In the genomic region with DNA sequence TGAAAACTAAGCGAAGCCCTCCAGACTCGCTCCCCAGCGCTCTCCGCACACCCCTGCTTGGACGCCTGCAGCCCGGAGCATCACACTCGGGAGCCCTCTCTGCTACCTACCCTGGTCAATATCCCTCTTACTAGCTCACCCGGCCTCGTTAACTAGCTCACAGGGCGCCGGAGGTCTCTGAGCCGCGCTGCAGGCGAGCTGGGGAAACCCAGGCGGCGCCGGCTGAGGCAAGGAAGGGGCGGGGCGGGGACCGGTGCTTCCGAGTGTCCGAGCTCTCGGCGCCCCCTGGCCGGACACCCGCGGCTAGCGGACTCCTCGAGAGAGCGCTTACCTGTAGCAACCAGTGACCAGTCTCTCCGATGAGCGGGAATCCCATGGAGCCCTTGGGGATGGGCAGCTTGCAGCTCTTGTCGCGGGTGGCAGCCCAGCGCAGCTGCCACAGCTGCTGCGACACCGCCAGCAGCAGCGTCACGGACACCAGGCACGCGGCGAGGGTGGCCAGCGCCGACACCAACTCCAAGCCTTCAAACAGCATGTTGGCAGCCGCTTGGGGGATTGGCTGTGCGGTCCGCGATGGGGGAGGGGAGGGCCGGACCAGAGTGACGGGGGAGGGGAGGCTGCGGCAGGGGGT, we compare ENCODE assay signal across 8 mouse cellular contexts. TPM values are rescaled to one million over a fixed set of nuclear protein-coding genes. Genes with fewer than 3 reads are reported as not detected.
A peak's percentile ranks its signal among the peaks of the same experiment; 100 is the strongest.
DNase-seq lines count a peak whose midpoint lies in the region; ATAC-seq and TF ChIP-seq lines count a peak whose summit lies in the region.

No protein-coding gene starts in this region.

- H3K27ac ChIP-seq in cerebellum, adult 2 months (ENCODE audit: insufficient read depth, low read length), result no peak overlapping the region
- H3K27ac ChIP-seq in heart, embryonic 14.5 days (replicated peaks in 1 of 2; ENCODE audit: control insufficient read depth in 1 of 2, insufficient read depth in 1 of 2, low read depth in 2 of 2, low read length in 2 of 2), result no peak overlapping the region
- H3K27ac ChIP-seq in kidney, postnatal 0 days, result no peak overlapping the region
- H3K27ac ChIP-seq in testis, adult 2 months (ENCODE audit: control insufficient read depth, insufficient read depth, low read depth, low read length), result peak overlapping the region; percentile 77

- WGBS in cerebellum, adult 2 months, result 1% methylated on average over 51 of the region's 51 CpGs
- under 1% methylated on average over 48 of the region's 51 CpGs for WGBS in heart, embryonic 14.5 days
- WGBS in kidney, postnatal 0 days, result under 1% methylated on average over 48 of the region's 51 CpGs

- H3K9me3 ChIP-seq in heart, embryonic 14.5 days (ENCODE audit: control insufficient read depth, low read length), result no peaks in the 10 kb centered on the region
- H3K9me3 ChIP-seq in kidney, postnatal 0 days (replicated peaks; ENCODE audit: low read length), result no peaks in the 10 kb centered on the region

- peaks cover 16% of the 10 kb centered on the region; the same call in 1 of the 2 replicates for H3K27me3 ChIP-seq in cerebellum, adult 2 months (ENCODE audit: control insufficient read depth, insufficient read depth, low read length)
- H3K27me3 ChIP-seq in heart, embryonic 14.5 days (ENCODE audit: control insufficient read depth, insufficient read depth, low read length), result peaks cover 70% of the 10 kb centered on the region
- peaks cover 65% of the 10 kb centered on the region for H3K27me3 ChIP-seq in kidney, postnatal 0 days (ENCODE audit: insufficient read depth, low read length)
- peaks cover 2% of the 10 kb centered on the region; the same call in 1 of the 2 replicates for H3K27me3 ChIP-seq in testis, adult 2 months (ENCODE audit: control insufficient read depth, insufficient read depth, low read length)

- H3K4me3 ChIP-seq in cerebellum, adult 2 months (replicated peaks; ENCODE audit: insufficient read depth, low read depth, low read length), result no peak overlapping the region
- H3K4me3 ChIP-seq in heart, embryonic 14.5 days (ENCODE audit: control insufficient read depth in 1 of 2, insufficient read depth in 1 of 2, low read depth in 1 of 2, low read length in 2 of 2), result peak overlapping the region; percentile 45 to 54
- H3K4me3 ChIP-seq in kidney, postnatal 0 days (replicated peaks; ENCODE audit: low read depth, low read length), result peak overlapping the region; percentile 47
- H3K4me3 ChIP-seq in testis, adult 2 months (ENCODE audit: control insufficient read depth, low read depth, low read length), result peak overlapping the region; percentile 80

- H3K9ac ChIP-seq in heart, embryonic 14.5 days (ENCODE audit: low read length), result peak overlapping the region; percentile 64
- no peak overlapping the region for H3K9ac ChIP-seq in kidney, postnatal 0 days (ENCODE audit: low read depth, low read length)

- ATAC-seq in heart, embryonic 14.5 days (ENCODE audit: insufficient number of reproducible peaks, insufficient read depth, low FRiP score, low read depth), result no peak
- no peak for ATAC-seq in kidney, postnatal 0 days (replicated peaks; ENCODE audit: low FRiP score, low read depth)
- no peak for ATAC-seq in frontal cortex, adult (ENCODE audit: low TSS enrichment)

- H3K4me1 ChIP-seq in cerebellum, adult 2 months (ENCODE audit: control insufficient read depth, insufficient read depth, low read length), result peaks cover 3% of the 10 kb centered on the region; the same call in 1 of the 2 replicates
- peaks cover 24 to 56% of the 10 kb centered on the region in 2 experiments for H3K4me1 ChIP-seq in heart, embryonic 14.5 days (ENCODE audit: control insufficient read depth in 2 of 2, insufficient read depth in 2 of 2, low read length in 2 of 2)
- peaks cover 50% of the 10 kb centered on the region; the same call in 1 of the 2 replicates for H3K4me1 ChIP-seq in kidney, postnatal 0 days (replicated peaks; ENCODE audit: insufficient read depth, low read length)
- H3K4me1 ChIP-seq in testis, adult 2 months (ENCODE audit: control insufficient read depth, insufficient read depth, low read length), result peaks cover 35% of the 10 kb centered on the region

- H3K4me2 ChIP-seq in heart, embryonic 14.5 days (ENCODE audit: low read length), result peak overlapping the region; percentile 93
- H3K4me2 ChIP-seq in kidney, postnatal 0 days (ENCODE audit: low read length), result peak overlapping the region; percentile 83

- TF ChIP-seq POLR2A in cerebellum, adult 2 months (IDR thresholded peaks at IDR 0.05; ENCODE audit: borderline replicate concordance, insufficient read depth, low read length), result no peak
- no peak for TF ChIP-seq POLR2A in testis, adult 2 months (IDR thresholded peaks at IDR 0.05; ENCODE audit: control insufficient read depth, low read depth, low read length)

- H3K36me3 ChIP-seq in heart, embryonic 14.5 days (ENCODE audit: control insufficient read depth, insufficient read depth, low read length), result no peaks in the 10 kb centered on the region
- H3K36me3 ChIP-seq in kidney, postnatal 0 days (ENCODE audit: insufficient read depth, low read length), result no peaks in the 10 kb centered on the region
- no peaks in the 10 kb centered on the region for H3K36me3 ChIP-seq in testis, adult 2 months (ENCODE audit: control insufficient read depth, insufficient read depth, low read length)

- no peak for TF ChIP-seq CTCF in cerebellum, adult 2 months (IDR thresholded peaks at IDR 0.05; ENCODE audit: borderline replicate concordance, insufficient read depth, low read depth, low read length)
- no peak for TF ChIP-seq CTCF in kidney, postnatal 0 days (IDR thresholded peaks at IDR 0.05; ENCODE audit: low read depth)
- TF ChIP-seq CTCF in testis, adult 2 months (IDR thresholded peaks at IDR 0.05; ENCODE audit: control insufficient read depth, insufficient read depth, insufficient replicate concordance, low read depth, low read length), result no peak

- peak; percentile 22 to 40 for DNase-seq in cerebellum, postnatal 4 days (ENCODE audit: low spot score in 2 of 2)
- DNase-seq in cerebellum, adult 2 months, result no peak
- DNase-seq in embryo, embryonic 9.5 days (ENCODE audit: extremely low spot score), result peak; percentile 76
- DNase-seq in kidney, postnatal 0 days (ENCODE audit: low spot score), result peak; percentile 44
- DNase-seq in lung, postnatal 36 days, result peak; percentile 68

RNA-seq across cellular contexts. Expression of a gene that starts 6.1 kb away (rescaled TPM):
- 13.6 and 14.5 TPM in 2 replicates for polyA plus RNA-seq in cerebellum, adult 2 months (2012; rRNA removed)
- polyA plus RNA-seq in heart, embryonic 14.5 days (2014; fragmentation: Nextera tagmentation; extraction: Ambion mirVana), result 0.62 and 0.71 TPM in 2 replicates
- polyA plus RNA-seq in kidney, postnatal 0 days (2015; fragmentation: Nextera tagmentation; extraction: Ambion mirVana), result 2.9 and 3.2 TPM in 2 replicates
- 9.1 and 14.0 TPM in 2 replicates for polyA plus RNA-seq in testis, adult 2 months (2012; rRNA removed)

Comparison
In these comparisons a context has a peak if more than half of its experiments do, and no peak if none do; other contexts are left out.
1. DNase-seq: peak in cerebellum, postnatal 4 days (2 of 2), embryo, embryonic 9.5 days (single experiment), kidney, postnatal 0 days (single experiment) and lung, postnatal 36 days (single experiment); none in cerebellum, adult 2 months (0 of 2).